Mouse (Mus musculus): ENCODE measurements at regions not wholly inside any gene's neighbourhood (a gene's known extent, or its start where the extent isn't known, plus 50 kb on each side); places are given as distances from the start of the nearest gene placed in this dataset.

GRCm38 (mm10) chr13:101085182-101085581 lies 252.0 kb upstream of the Slc30a5 start:
- H3K27ac ChIP-seq (ENCODE audit: low read length): no peak overlapping the region
- DNase-seq (ENCODE audit: low spot score) (no peak), ATAC-seq (no peak)
- no peak overlapping the region for H3K9ac ChIP-seq (replicated peaks; ENCODE audit: low read depth)
- H3K4me3 ChIP-seq (ENCODE audit: low read depth, low read length): no peak overlapping the region
- no peaks in the 10 kb centered on the region for H3K27me3 ChIP-seq (replicated peaks; ENCODE audit: insufficient read depth, low read length)
- TF ChIP-seq CTCF (IDR thresholded peaks at IDR 0.05) (no peak), EP300 (IDR thresholded peaks at IDR 0.05) (no peak)
- no peaks in the 10 kb centered on the region for H3K4me1 ChIP-seq (ENCODE audit: insufficient read depth, low read depth, low read length)
- H3K4me2 ChIP-seq (replicated peaks; ENCODE audit: low read depth, low read length): no peak overlapping the region
- H3K9me3 ChIP-seq (ENCODE audit: low read length): no peaks in the 10 kb centered on the region
- H3K36me3 ChIP-seq (ENCODE audit: insufficient read depth, low read length): no peaks in the 10 kb centered on the region

- DNase-seq (ENCODE audit: low spot score) (no peak), ATAC-seq (no peak)
- H3K27ac ChIP-seq (ENCODE audit: low read length): no peak overlapping the region
- H3K27me3 ChIP-seq (replicated peaks; ENCODE audit: insufficient read depth, low read length): no peaks in the 10 kb centered on the region
- H3K4me3 ChIP-seq (ENCODE audit: low read depth, low read length): no peak overlapping the region
- H3K9ac ChIP-seq (replicated peaks; ENCODE audit: low read depth): no peak overlapping the region
- H3K4me2 ChIP-seq (replicated peaks; ENCODE audit: low read depth, low read length): no peak overlapping the region
- H3K36me3 ChIP-seq (ENCODE audit: insufficient read depth, low read length): no peaks in the 10 kb centered on the region
- H3K4me1 ChIP-seq (ENCODE audit: insufficient read depth, low read depth, low read length): no peaks in the 10 kb centered on the region
- TF ChIP-seq EP300 (IDR thresholded peaks at IDR 0.05) (no peak; the same call in 1 of the 2 replicates), CTCF (IDR thresholded peaks at IDR 0.05) (no peak)
- WGBS: 89% methylated on average over 5 of the region's 5 CpGs
- H3K9me3 ChIP-seq (ENCODE audit: low read length): no peaks in the 10 kb centered on the region
These were observed 251.0 kb upstream of the Slc30a5 start for GRCm38 (mm10) chr13:101084193-101084592.

GRCm38 (mm10) chr13:101083416-101083815 lies 250.2 kb upstream of the Slc30a5 start:
- H3K9me3 ChIP-seq (ENCODE audit: low read length): no peaks in the 10 kb centered on the region
- no peaks in the 10 kb centered on the region for H3K27me3 ChIP-seq (replicated peaks; ENCODE audit: insufficient read depth, low read length)
- H3K36me3 ChIP-seq (ENCODE audit: insufficient read depth, low read length): no peaks in the 10 kb centered on the region
- peak; percentile 40 for ATAC-seq
- no peak overlapping the region for H3K9ac ChIP-seq (replicated peaks; ENCODE audit: low read depth)
- no peak overlapping the region for H3K4me2 ChIP-seq (replicated peaks; ENCODE audit: low read depth, low read length)
- H3K27ac ChIP-seq (ENCODE audit: low read length): no peak overlapping the region
- 18% methylated on average over 1 of the region's 1 CpGs for WGBS
- peak; percentile 52 for DNase-seq (ENCODE audit: low spot score)
- H3K4me1 ChIP-seq (ENCODE audit: insufficient read depth, low read depth, low read length): no peaks in the 10 kb centered on the region
- no peak overlapping the region for H3K4me3 ChIP-seq (ENCODE audit: low read depth, low read length)
- TF ChIP-seq EP300 (IDR thresholded peaks at IDR 0.05) (no peak), CTCF (IDR thresholded peaks at IDR 0.05) (no peak)

GRCm38 (mm10) chr13:101068489-101068888 lies 235.3 kb upstream of the Slc30a5 start:
- ATAC-seq (no peak), DNase-seq (ENCODE audit: low spot score) (peak; percentile 8)
- no peaks in the 10 kb centered on the region for H3K27me3 ChIP-seq (replicated peaks; ENCODE audit: insufficient read depth, low read length)
- no peaks in the 10 kb centered on the region for H3K4me1 ChIP-seq (ENCODE audit: insufficient read depth, low read depth, low read length)
- H3K27ac ChIP-seq (ENCODE audit: low read length): no peak overlapping the region
- H3K9me3 ChIP-seq (ENCODE audit: low read length): no peaks in the 10 kb centered on the region
- no peak overlapping the region for H3K9ac ChIP-seq (replicated peaks; ENCODE audit: low read depth)
- no peak overlapping the region for H3K4me3 ChIP-seq (ENCODE audit: low read depth, low read length)
- TF ChIP-seq EP300 (IDR thresholded peaks at IDR 0.05) (no peak), CTCF (IDR thresholded peaks at IDR 0.05) (peak; percentile 31)
- 61% methylated on average over 6 of the region's 6 CpGs for WGBS
- no peak overlapping the region for H3K4me2 ChIP-seq (replicated peaks; ENCODE audit: low read depth, low read length)
- no peaks in the 10 kb centered on the region for H3K36me3 ChIP-seq (ENCODE audit: insufficient read depth, low read length)

- Histone ChIP-seq H3K4me2 (replicated peaks; ENCODE audit: low read depth, low read length) (no peak overlapping the region), H3K27me3 (replicated peaks; ENCODE audit: insufficient read depth, low read length) (no peaks in the 10 kb centered on the region), H3K36me3 (ENCODE audit: insufficient read depth, low read length) (no peaks in the 10 kb centered on the region), H3K9me3 (ENCODE audit: low read length) (no peaks in the 10 kb centered on the region), H3K27ac (ENCODE audit: low read length) (no peak overlapping the region), H3K4me1 (ENCODE audit: insufficient read depth, low read depth, low read length) (no peaks in the 10 kb centered on the region), H3K4me3 (ENCODE audit: low read depth, low read length) (no peak overlapping the region), H3K9ac (replicated peaks; ENCODE audit: low read depth) (no peak overlapping the region)
- 30% methylated on average over 8 of the region's 8 CpGs for WGBS
- ATAC-seq: no peak
- no peak for TF ChIP-seq CTCF (IDR thresholded peaks at IDR 0.05)
- no peak for TF ChIP-seq EP300 (IDR thresholded peaks at IDR 0.05)
- DNase-seq (ENCODE audit: low spot score): no peak
These were observed 229.4 kb upstream of the Slc30a5 start for GRCm38 (mm10) chr13:101062582-101062981.

- no peak for TF ChIP-seq EP300 (IDR thresholded peaks at IDR 0.05)
- Histone ChIP-seq H3K4me3 (ENCODE audit: low read depth, low read length) (no peak overlapping the region), H3K4me2 (replicated peaks; ENCODE audit: low read depth, low read length) (no peak overlapping the region), H3K36me3 (ENCODE audit: insufficient read depth, low read length) (no peaks in the 10 kb centered on the region), H3K9me3 (ENCODE audit: low read length) (no peaks in the 10 kb centered on the region), H3K27me3 (replicated peaks; ENCODE audit: insufficient read depth, low read length) (no peaks in the 10 kb centered on the region), H3K4me1 (ENCODE audit: insufficient read depth, low read depth, low read length) (no peaks in the 10 kb centered on the region), H3K27ac (ENCODE audit: low read length) (no peak overlapping the region), H3K9ac (replicated peaks; ENCODE audit: low read depth) (no peak overlapping the region)
- WGBS: 67% methylated on average over 15 of the region's 15 CpGs
- DNase-seq (ENCODE audit: low spot score) (no peak), ATAC-seq (no peak)
These were observed 228.3 kb upstream of the Slc30a5 start for GRCm38 (mm10) chr13:101061233-101062144.
